Mouse (Mus musculus) heart, embryonic 13.5 days (tissue): ENCODE measurements around the gene Col26a1. TPM values are rescaled to one million over a fixed set of nuclear protein-coding genes. Genes with fewer than 3 reads are reported as not detected.

ENCODE experiments used
- ATAC-seq: fragments of 200-750 bp; cut with Nextera tagmentation; 2 replicates; pipeline ENCODE4 v1.8.0; 2017; ENCODE audit warnings: moderate TSS enrichment; ENCODE audit not compliant: insufficient number of reproducible peaks, low FRiP score, low TSS enrichment; ENCODE audit errors: extremely low read depth
- H3K27ac ChIP-seq: fragments of 300-500 bp; sonication (generic); replicated peaks from 2 replicates; pipeline ENCODE4 v1.5.1; 2015; ENCODE audit warnings: moderate library complexity, mild to moderate bottlenecking, inconsistent platforms
- H3K27me3 ChIP-seq: fragments of 300-500 bp; sonication (generic); replicated peaks from 2 replicates; pipeline ENCODE4 v1.6.1; 2015; ENCODE audit warnings: mild to moderate bottlenecking, inconsistent platforms
- H3K36me3 ChIP-seq: fragments of 300-500 bp; sonication (generic); 2 replicates; pipeline ENCODE4 v1.6.1; 2015; ENCODE audit warnings: mild to moderate bottlenecking, inconsistent platforms
- H3K4me1 ChIP-seq: fragments of 300-500 bp; sonication (generic); 2 replicates; pipeline ENCODE4 v1.6.1; 2015; ENCODE audit warnings: inconsistent platforms
- H3K4me2 ChIP-seq: fragments of 300-500 bp; sonication (generic); 2 replicates; pipeline ENCODE4 v1.6.1; 2015; ENCODE audit warnings: inconsistent platforms, mild to moderate bottlenecking, moderate library complexity
- H3K4me3 ChIP-seq: fragments of 300-500 bp; sonication (generic); 2 replicates; pipeline ENCODE4 v1.5.1; 2015; ENCODE audit warnings: moderate library complexity, mild to moderate bottlenecking, inconsistent platforms
- H3K9ac ChIP-seq: fragments of 300-500 bp; sonication (generic); 2 replicates; pipeline ENCODE4 v1.6.1; 2015; ENCODE audit warnings: inconsistent platforms, mild to moderate bottlenecking, moderate library complexity
- H3K9me3 ChIP-seq: fragments of 300-500 bp; sonication (generic); 2 replicates; pipeline ENCODE4 v1.6.1; 2016; ENCODE audit warnings: inconsistent platforms
- WGBS: fragments of 180-500 bp; shearing (Covaris S2); methylation state at CpG from one replicate; pipeline ENCODE4 v1.1.7; 2015; ENCODE audit warnings: mixed read lengths; 5-methylcytosine and 5-hydroxymethylcytosine counted together
- polyA plus RNA-seq: library from polyadenylated mRNA; unstranded; fragments of >200 nt; fragmentation: Nextera tagmentation; extraction: Ambion mirVana; gene quantifications from 2 replicates; pipeline ENCODE4 v1.2.1, GENCODE M21; 2015

Gene Col26a1
- polyA plus RNA-seq, 1 experiment from 2014 or later = 21.8 TPM

- ATAC-seq = no peak
- Histone ChIP-seq H3K27me3 (no peaks in the 10 kb centered on the region), H3K9me3 (peaks cover 7% of the 10 kb centered on the region; the same call in 1 of the 2 replicates)
Measured at GRCm38 (mm10) chr5:136706803-136707202, 176.2 kb downstream of the Col26a1 start.

GRCm38 (mm10) chr5:136705532-136705931 lies 177.5 kb downstream of the Col26a1 start:
- WGBS = 91% methylated on average over 3 of the region's 3 CpGs
- H3K36me3 ChIP-seq = no peaks in the 10 kb centered on the region
- no peak overlapping the region for H3K9ac ChIP-seq
- 0 out of 2 replicates have a peak, but pooled peaks cover 5% of the 10 kb centered on the region for H3K27me3 ChIP-seq
- no peak overlapping the region for H3K4me2 ChIP-seq
- no peak for ATAC-seq
- H3K27ac ChIP-seq = no peak overlapping the region
- peaks cover 7% of the 10 kb centered on the region; the same call in 1 of the 2 replicates for H3K9me3 ChIP-seq
- H3K4me3 ChIP-seq = no peak overlapping the region
- peaks cover 1% of the 10 kb centered on the region for H3K4me1 ChIP-seq

More at GRCm38 (mm10) chr5:136706803-136707202, 176.2 kb downstream of the Col26a1 start:
- H3K9ac ChIP-seq = no peak overlapping the region
- peaks cover 7% of the 10 kb centered on the region for H3K4me1 ChIP-seq
- H3K27ac ChIP-seq = no peak overlapping the region
- 2% methylated on average over 9 of the region's 9 CpGs for WGBS
- no peaks in the 10 kb centered on the region for H3K36me3 ChIP-seq
- no peak overlapping the region for H3K4me2 ChIP-seq
- no peak overlapping the region for H3K4me3 ChIP-seq

- 76% methylated on average over 8 of the region's 8 CpGs for WGBS
- ATAC-seq = no peak
Measured at GRCm38 (mm10) chr5:136704151-136704550, 178.9 kb downstream of the Col26a1 start.

GRCm38 (mm10) chr5:136703751-136704150 lies 179.3 kb downstream of the Col26a1 start:
- H3K4me1 ChIP-seq = no peaks in the 10 kb centered on the region; the same call in 1 of the 2 replicates
- 0 out of 2 replicates have a peak, but pooled peaks cover 5% of the 10 kb centered on the region for H3K27me3 ChIP-seq
- WGBS = 33% methylated on average over 3 of the region's 3 CpGs
- H3K27ac ChIP-seq = no peak overlapping the region
- no peak overlapping the region for H3K4me3 ChIP-seq
- no peak for ATAC-seq
- H3K9ac ChIP-seq = no peak overlapping the region
- no peak overlapping the region for H3K4me2 ChIP-seq
- H3K9me3 ChIP-seq = peaks cover 7% of the 10 kb centered on the region; the same call in 1 of the 2 replicates
- H3K36me3 ChIP-seq = no peaks in the 10 kb centered on the region

More at GRCm38 (mm10) chr5:136704151-136704550, 178.9 kb downstream of the Col26a1 start:
- Histone ChIP-seq H3K27me3 (0 out of 2 replicates have a peak, but pooled peaks cover 5% of the 10 kb centered on the region), H3K4me2 (no peak overlapping the region), H3K9ac (no peak overlapping the region), H3K4me3 (no peak overlapping the region), H3K27ac (no peak overlapping the region), H3K9me3 (peaks cover 7% of the 10 kb centered on the region; the same call in 1 of the 2 replicates), H3K4me1 (no peaks in the 10 kb centered on the region; the same call in 1 of the 2 replicates), H3K36me3 (no peaks in the 10 kb centered on the region)

GRCm38 (mm10) chr5:136702159-136702725 lies 180.8 kb downstream of the Col26a1 start:
- Histone ChIP-seq H3K36me3 (no peaks in the 10 kb centered on the region), H3K9me3 (peaks cover 7% of the 10 kb centered on the region; the same call in 1 of the 2 replicates), H3K9ac (no peak overlapping the region), H3K4me1 (no peaks in the 10 kb centered on the region; the same call in 1 of the 2 replicates), H3K27ac (no peak overlapping the region), H3K4me3 (no peak overlapping the region), H3K27me3 (0 out of 2 replicates have a peak, but pooled peaks cover 5% of the 10 kb centered on the region), H3K4me2 (no peak overlapping the region)
- WGBS = 68% methylated on average over 3 of the region's 3 CpGs
- ATAC-seq = no peak

- Histone ChIP-seq H3K36me3 (no peaks in the 10 kb centered on the region), H3K9me3 (no peaks in the 10 kb centered on the region), H3K9ac (no peak overlapping the region), H3K4me3 (no peak overlapping the region), H3K4me1 (no peaks in the 10 kb centered on the region), H3K4me2 (no peak overlapping the region), H3K27me3 (0 out of 2 replicates have a peak, but pooled peaks cover 8% of the 10 kb centered on the region), H3K27ac (no peak overlapping the region)
- no peak for ATAC-seq
- 76% methylated on average over 9 of the region's 9 CpGs for whole genome bisulfite sequencing
Measured at GRCm38 (mm10) chr5:136697618-136698017, 185.4 kb downstream of the Col26a1 start.

GRCm38 (mm10) chr5:136696516-136696915 lies 186.5 kb downstream of the Col26a1 start:
- no peak overlapping the region for H3K27ac ChIP-seq
- WGBS = 73% methylated on average over 5 of the region's 5 CpGs
- 0 out of 2 replicates have a peak, but pooled peaks cover 8% of the 10 kb centered on the region for H3K27me3 ChIP-seq
- no peak for ATAC-seq
- no peak overlapping the region for H3K4me3 ChIP-seq
- H3K4me1 ChIP-seq = no peaks in the 10 kb centered on the region
- H3K9me3 ChIP-seq = no peaks in the 10 kb centered on the region
- no peak overlapping the region for H3K9ac ChIP-seq
- H3K36me3 ChIP-seq = no peaks in the 10 kb centered on the region
- H3K4me2 ChIP-seq = no peak overlapping the region

- no peak overlapping the region for H3K9ac ChIP-seq
- no peaks in the 10 kb centered on the region for H3K4me1 ChIP-seq
- H3K9me3 ChIP-seq = no peaks in the 10 kb centered on the region
- ATAC-seq = no peak
- H3K36me3 ChIP-seq = no peaks in the 10 kb centered on the region
- WGBS = 54% methylated on average over 6 of the region's 6 CpGs
- no peak overlapping the region for H3K27ac ChIP-seq
- H3K4me2 ChIP-seq = no peak overlapping the region
- no peak overlapping the region for H3K4me3 ChIP-seq
- H3K27me3 ChIP-seq = 0 out of 2 replicates have a peak, but pooled peaks cover 2% of the 10 kb centered on the region
Measured at GRCm38 (mm10) chr5:136694976-136695375, 188.0 kb downstream of the Col26a1 start.

GRCm38 (mm10) chr5:136693418-136693817 lies 189.6 kb downstream of the Col26a1 start:
- 0 out of 2 replicates have a peak, but pooled peaks cover 6% of the 10 kb centered on the region for H3K27me3 ChIP-seq

GRCm38 (mm10) chr5:136692784-136693183 lies 190.2 kb downstream of the Col26a1 start, which contains the start of gene Myl10:
Gene Myl10 (plus strand): TSS chr5:136693146.
- H3K27ac ChIP-seq = no peak within 1 kb of the TSS
- no peak within 1 kb of the TSS for H3K9ac ChIP-seq
- H3K4me2 ChIP-seq = no peak within 1 kb of the TSS
- ATAC-seq = no peak
- H3K27me3 ChIP-seq = 0 out of 2 replicates have a peak, but pooled peaks cover 6% of the 10 kb centered on the region
- H3K36me3 ChIP-seq = no peaks in the 10 kb centered on the region
- no peak within 1 kb of the TSS for H3K4me3 ChIP-seq
- H3K9me3 ChIP-seq = no peaks in the 10 kb centered on the region
- 77% methylated on average over 4 of the region's 4 CpGs for WGBS
- no peaks in the 10 kb centered on the region for H3K4me1 ChIP-seq

More at GRCm38 (mm10) chr5:136693418-136693817, 189.6 kb downstream of the Col26a1 start:
- H3K4me1 ChIP-seq = no peaks in the 10 kb centered on the region
- no peak overlapping the region for H3K4me3 ChIP-seq
- ATAC-seq = no peak
- H3K36me3 ChIP-seq = no peaks in the 10 kb centered on the region
- WGBS = 77% methylated on average over 7 of the region's 7 CpGs
- H3K27ac ChIP-seq = no peak overlapping the region
- no peak overlapping the region for H3K4me2 ChIP-seq
- H3K9me3 ChIP-seq = no peaks in the 10 kb centered on the region
- H3K9ac ChIP-seq = no peak overlapping the region
